11 mouse cellular contexts compared by ENCODE assay signal in genomic region chr19:6475129-6475528, GRCm38 (mm10). TPM values are rescaled to one million over a fixed set of nuclear protein-coding genes. Genes with fewer than 3 reads are reported as not detected.
A peak's percentile ranks its signal among the peaks of the same experiment; 100 is the strongest.
DNase-seq lines count a peak whose midpoint lies in the region; ATAC-seq and TF ChIP-seq lines count a peak whose summit lies in the region.
"Had no signal": no experiment of that assay in that cellular context is flagged by ENCODE, and none has a peak within 500 bp of the region (broad histone marks: within the 10 kb centered on the region; RNA-seq: fewer than 3 reads in every experiment).

No protein-coding gene starts in this region.

- TF ChIP-seq CTCF in layer of hippocampus, adult 2 months (conservative IDR thresholded peaks at IDR 0.05) = no peak
- no peak for TF ChIP-seq CTCF in lung, postnatal 0 days (IDR thresholded peaks at IDR 0.05)

- ATAC-seq in lung, postnatal 0 days = peak; percentile 77

- no peaks in the 10 kb centered on the region for H3K36me3 ChIP-seq in lung, postnatal 0 days (ENCODE audit: insufficient read depth, low read length)

- no peak overlapping the region for H3K4me2 ChIP-seq in lung, postnatal 0 days (replicated peaks; ENCODE audit: low read depth, low read length)
- H3K4me2 ChIP-seq: hindbrain, embryonic 12.5 days; midbrain, embryonic 12.5 days had no signal

- TF ChIP-seq EP300 in lung, postnatal 0 days (IDR thresholded peaks at IDR 0.05) = no peak

- no peaks in the 10 kb centered on the region; the same call in 1 of the 2 replicates for H3K4me1 ChIP-seq in brown adipose tissue, adult 24 weeks (ENCODE audit: control insufficient read depth, insufficient read depth, insufficient read length, low read length)
- no peaks in the 10 kb centered on the region for H3K4me1 ChIP-seq in lung, postnatal 0 days (ENCODE audit: insufficient read depth, low read depth, low read length)

- H3K27ac ChIP-seq in layer of hippocampus, adult 2 months = peak overlapping the region; percentile 61; the same call in 1 of the 2 replicates
- H3K27ac ChIP-seq in brown adipose tissue, adult 24 weeks (replicated peaks; ENCODE audit: low read depth, low read length) = peak overlapping the region; percentile 74
- H3K27ac ChIP-seq in lung, postnatal 0 days (ENCODE audit: low read length) = peak overlapping the region; percentile 44
- H3K27ac ChIP-seq: hindbrain, embryonic 12.5 days; midbrain, embryonic 12.5 days had no signal

- 32% methylated on average over 5 of the region's 5 CpGs for WGBS in lung, postnatal 0 days

- no peaks in the 10 kb centered on the region for H3K9me3 ChIP-seq in lung, postnatal 0 days (ENCODE audit: low read length)
- H3K9me3 ChIP-seq: hindbrain, embryonic 12.5 days; midbrain, embryonic 12.5 days had no signal

- no peaks in the 10 kb centered on the region for H3K27me3 ChIP-seq in lung, postnatal 0 days (replicated peaks; ENCODE audit: insufficient read depth, low read length)
- H3K27me3 ChIP-seq: hindbrain, embryonic 12.5 days; midbrain, embryonic 12.5 days had no signal

- peak; percentile 18 for DNase-seq in adrenal gland, adult 2 months
- no peak for DNase-seq in adrenal gland, postnatal 25 days
- DNase-seq in layer of hippocampus, adult 2 months (ENCODE audit: low spot score in 2 of 2) = no peak
- DNase-seq in layer of hippocampus, adult 18-20 months (ENCODE audit: low spot score in 2 of 2) = no peak
- DNase-seq in lung, postnatal 0 days (ENCODE audit: low spot score) = peak; percentile 39
- DNase-seq in cerebellum, adult 18-20 months = no peak
- no peak for DNase-seq in thymus, postnatal 14 days
- DNase-seq: gastrocnemius, postnatal 14 days had no signal

- no peak overlapping the region for H3K4me3 ChIP-seq in layer of hippocampus, adult 2 months
- no peak overlapping the region for H3K4me3 ChIP-seq in brown adipose tissue, adult 24 weeks (ENCODE audit: insufficient read depth, low read depth, low read length)
- no peak overlapping the region for H3K4me3 ChIP-seq in lung, postnatal 0 days (ENCODE audit: low read depth, low read length)
- H3K4me3 ChIP-seq: hindbrain, embryonic 12.5 days; midbrain, embryonic 12.5 days had no signal

- H3K9ac ChIP-seq in lung, postnatal 0 days (replicated peaks; ENCODE audit: low read depth) = no peak overlapping the region
- H3K9ac ChIP-seq: hindbrain, embryonic 12.5 days; midbrain, embryonic 12.5 days had no signal

RNA-seq across cellular contexts. Expression of gene Nrxn2, which starts 56.6 kb away (rescaled TPM):
- 10 to 100 TPM; 12.1 to 14.0 TPM for total RNA-seq in adrenal gland, adult 2 months (2021)
- 14.3 and 18.1 TPM in 2 replicates for polyA plus RNA-seq in adrenal gland, adult 2 months (2012; rRNA removed)
- 11.1 and 12.7 TPM in 2 replicates for total RNA-seq in adrenal gland, postnatal 25 days (2021)
- 100 to 1,000 TPM; 405 to 437 TPM for total RNA-seq in layer of hippocampus, adult 2 months (2021)
- 100 to 1,000 TPM; 415 to 436 TPM for total RNA-seq in layer of hippocampus, adult 18-20 months (2021)
- polyA plus RNA-seq in brown adipose tissue, adult 24 weeks (2012; ENCODE audit: insufficient read depth, insufficient read length, missing spikeins) = 1.1 and 2.3 TPM in 2 replicates
- polyA plus RNA-seq in lung, postnatal 0 days (2015; fragmentation: Nextera tagmentation; extraction: Ambion mirVana) = 3.8 and 4.7 TPM in 2 replicates

Comparison
In these comparisons a context has a peak if more than half of its experiments do, and no peak if none do; other contexts are left out.
1. DNase-seq: peak in adrenal gland, adult 2 months (single experiment) and lung, postnatal 0 days (single experiment); none in adrenal gland, postnatal 25 days (single experiment), layer of hippocampus, adult 2 months (0 of 2), layer of hippocampus, adult 18-20 months (0 of 2), cerebellum, adult 18-20 months (0 of 2) and thymus, postnatal 14 days (single experiment).
2. RNA of gene Nrxn2, which starts 56.6 kb away (total RNA-seq): 405 to 437 TPM in layer of hippocampus, adult 2 months and 415 to 436 TPM in layer of hippocampus, adult 18-20 months; 12.1 to 14.0 TPM in adrenal gland, adult 2 months and 11.1 to 12.7 TPM in adrenal gland, postnatal 25 days; every median in the first group is over 10 times any median in the second.
3. Peak in every context shown above with its lines, with median percentiles within 50 percentile points of each other: H3K27ac ChIP-seq.